Mouse (Mus musculus): Measurements from ENCODE around the gene Isyna1. TPM values are rescaled to one million over a fixed set of nuclear protein-coding genes. Genes with fewer than 3 reads are reported as not detected.

Isyna1 gene
- polyA plus RNA-seq, 1 experiment from 2014 or later, result 69.8 TPM

GRCm38 (mm10) chr8:70629574-70630531 is 35.7 kb downstream of the Isyna1 start:
- H3K27ac ChIP-seq (replicated peaks in 1 of 2; ENCODE audit: control insufficient read depth in 1 of 2, insufficient read depth in 1 of 2, low read depth in 2 of 2, low read length in 2 of 2), result peak overlapping the region; percentile 50 to 75
- peak overlapping the region; percentile 66 for H3K9ac ChIP-seq (ENCODE audit: low read length)
- peak; percentile 86 for ATAC-seq (ENCODE audit: insufficient number of reproducible peaks, insufficient read depth, low FRiP score, low read depth)

GRCm38 (mm10) chr8:70630532-70631381 is 36.6 kb downstream of the Isyna1 start:
- Histone ChIP-seq H3K4me1 (ENCODE audit: control insufficient read depth in 2 of 2, insufficient read depth in 2 of 2, low read length in 2 of 2) (peaks cover 34 to 48% of the 10 kb centered on the region in 2 experiments), H3K9me3 (ENCODE audit: control insufficient read depth, low read length) (no peaks in the 10 kb centered on the region), H3K4me3 (ENCODE audit: control insufficient read depth in 1 of 2, insufficient read depth in 1 of 2, low read depth in 1 of 2, low read length in 2 of 2) (peak overlapping the region; percentile 12 to 21; a peak in 3 of 4 replicates), H3K36me3 (ENCODE audit: control insufficient read depth, insufficient read depth, low read length) (no peaks in the 10 kb centered on the region), H3K4me2 (ENCODE audit: low read length) (peak overlapping the region; percentile 69), H3K9ac (ENCODE audit: low read length) (peak overlapping the region; percentile 66), H3K27me3 (ENCODE audit: control insufficient read depth, insufficient read depth, low read length) (no peaks in the 10 kb centered on the region), H3K27ac (replicated peaks in 1 of 2; ENCODE audit: control insufficient read depth in 1 of 2, insufficient read depth in 1 of 2, low read depth in 2 of 2, low read length in 2 of 2) (peak overlapping the region; percentile 37 to 69; a peak in 1 of 4 replicates)
- ATAC-seq (ENCODE audit: insufficient number of reproducible peaks, insufficient read depth, low FRiP score, low read depth), result peak; percentile 29; the same call in 1 of the 2 replicates
- 11% methylated on average over 22 of the region's 22 CpGs for WGBS

More at GRCm38 (mm10) chr8:70629574-70630531, 35.7 kb downstream of the Isyna1 start:
- Histone ChIP-seq H3K36me3 (ENCODE audit: control insufficient read depth, insufficient read depth, low read length) (no peaks in the 10 kb centered on the region), H3K4me3 (ENCODE audit: control insufficient read depth in 1 of 2, insufficient read depth in 1 of 2, low read depth in 1 of 2, low read length in 2 of 2) (peak overlapping the region; percentile 34 to 45), H3K4me1 (ENCODE audit: control insufficient read depth in 2 of 2, insufficient read depth in 2 of 2, low read length in 2 of 2) (peaks cover 34 to 46% of the 10 kb centered on the region in 2 experiments), H3K9me3 (ENCODE audit: control insufficient read depth, low read length) (no peaks in the 10 kb centered on the region), H3K27me3 (ENCODE audit: control insufficient read depth, insufficient read depth, low read length) (no peaks in the 10 kb centered on the region), H3K4me2 (ENCODE audit: low read length) (peak overlapping the region; percentile 69)
- WGBS, result 2% methylated on average over 60 of the region's 60 CpGs

GRCm38 (mm10) chr8:70631436-70631835 is 37.3 kb downstream of the Isyna1 start:
- Histone ChIP-seq H3K4me1 (ENCODE audit: control insufficient read depth in 2 of 2, insufficient read depth in 2 of 2, low read length in 2 of 2) (peaks cover 34 to 48% of the 10 kb centered on the region in 2 experiments), H3K36me3 (ENCODE audit: control insufficient read depth, insufficient read depth, low read length) (no peaks in the 10 kb centered on the region), H3K9me3 (ENCODE audit: control insufficient read depth, low read length) (no peaks in the 10 kb centered on the region), H3K27me3 (ENCODE audit: control insufficient read depth, insufficient read depth, low read length) (no peaks in the 10 kb centered on the region), H3K9ac (ENCODE audit: low read length) (peak overlapping the region; percentile 66; the same call in 1 of the 2 replicates), H3K4me2 (ENCODE audit: low read length) (peak overlapping the region; percentile 69), H3K4me3 (ENCODE audit: control insufficient read depth in 1 of 2, insufficient read depth in 1 of 2, low read depth in 1 of 2, low read length in 2 of 2) (peak overlapping the region; percentile 12 to 21; a peak in 2 of 4 replicates), H3K27ac (replicated peaks in 1 of 2; ENCODE audit: control insufficient read depth in 1 of 2, insufficient read depth in 1 of 2, low read depth in 2 of 2, low read length in 2 of 2) (peak overlapping the region in 1 of 2 experiments; percentile 12; a peak in 1 of 4 replicates)
- ATAC-seq (ENCODE audit: insufficient number of reproducible peaks, insufficient read depth, low FRiP score, low read depth), result no peak
- WGBS, result 16% methylated on average over 24 of the region's 24 CpGs

- WGBS, result 90% methylated on average over 6 of the region's 6 CpGs
- H3K9ac ChIP-seq (ENCODE audit: low read length), result peak within 1 kb of the TSS; percentile 66
- peaks cover 36 to 48% of the 10 kb centered on the region in 2 experiments for H3K4me1 ChIP-seq (ENCODE audit: control insufficient read depth in 2 of 2, insufficient read depth in 2 of 2, low read length in 2 of 2)
- no peaks in the 10 kb centered on the region for H3K36me3 ChIP-seq (ENCODE audit: control insufficient read depth, insufficient read depth, low read length)
- peak within 1 kb of the TSS; percentile 69 for H3K4me2 ChIP-seq (ENCODE audit: low read length)
- H3K9me3 ChIP-seq (ENCODE audit: control insufficient read depth, low read length), result no peaks in the 10 kb centered on the region
- peak within 1 kb of the TSS; percentile 12 to 21; a peak in 2 of 4 replicates for H3K4me3 ChIP-seq (ENCODE audit: control insufficient read depth in 1 of 2, insufficient read depth in 1 of 2, low read depth in 1 of 2, low read length in 2 of 2)
- no peak for ATAC-seq (ENCODE audit: insufficient number of reproducible peaks, insufficient read depth, low FRiP score, low read depth)
- no peaks in the 10 kb centered on the region for H3K27me3 ChIP-seq (ENCODE audit: control insufficient read depth, insufficient read depth, low read length)
- peak within 1 kb of the TSS in 1 of 2 experiments; percentile 12; a peak in 1 of 4 replicates for H3K27ac ChIP-seq (replicated peaks in 1 of 2; ENCODE audit: control insufficient read depth in 1 of 2, insufficient read depth in 1 of 2, low read depth in 2 of 2, low read length in 2 of 2)
These were observed 38.2 kb downstream of the Isyna1 start, which contains the start of gene Gdf15 for GRCm38 (mm10) chr8:70632346-70632892. Gene Gdf15, minus strand, starts transcription at chr8:70632456.

- no peak overlapping the region for H3K4me3 ChIP-seq (ENCODE audit: control insufficient read depth in 1 of 2, insufficient read depth in 1 of 2, low read depth in 1 of 2, low read length in 2 of 2)
- no peak for ATAC-seq (ENCODE audit: insufficient number of reproducible peaks, insufficient read depth, low FRiP score, low read depth)
- H3K27ac ChIP-seq (replicated peaks in 1 of 2; ENCODE audit: control insufficient read depth in 1 of 2, insufficient read depth in 1 of 2, low read depth in 2 of 2, low read length in 2 of 2), result peak overlapping the region; percentile 61 to 69
- peaks cover 42 to 54% of the 10 kb centered on the region in 2 experiments for H3K4me1 ChIP-seq (ENCODE audit: control insufficient read depth in 2 of 2, insufficient read depth in 2 of 2, low read length in 2 of 2)
- no peaks in the 10 kb centered on the region for H3K36me3 ChIP-seq (ENCODE audit: control insufficient read depth, insufficient read depth, low read length)
- no peak overlapping the region; the same call in 1 of the 2 replicates for H3K9ac ChIP-seq (ENCODE audit: low read length)
- 25% methylated on average over 6 of the region's 6 CpGs for WGBS
- no peaks in the 10 kb centered on the region for H3K9me3 ChIP-seq (ENCODE audit: control insufficient read depth, low read length)
- H3K4me2 ChIP-seq (ENCODE audit: low read length), result no peak overlapping the region
- no peaks in the 10 kb centered on the region for H3K27me3 ChIP-seq (ENCODE audit: control insufficient read depth, insufficient read depth, low read length)
These were observed 39.9 kb downstream of the Isyna1 start for GRCm38 (mm10) chr8:70634066-70634465.

GRCm38 (mm10) chr8:70635527-70635926 is 41.4 kb downstream of the Isyna1 start:
- Histone ChIP-seq H3K27me3 (ENCODE audit: control insufficient read depth, insufficient read depth, low read length) (no peaks in the 10 kb centered on the region), H3K9me3 (ENCODE audit: control insufficient read depth, low read length) (no peaks in the 10 kb centered on the region), H3K4me3 (ENCODE audit: control insufficient read depth in 1 of 2, insufficient read depth in 1 of 2, low read depth in 1 of 2, low read length in 2 of 2) (no peak overlapping the region), H3K4me2 (ENCODE audit: low read length) (no peak overlapping the region), H3K4me1 (ENCODE audit: control insufficient read depth in 2 of 2, insufficient read depth in 2 of 2, low read length in 2 of 2) (peaks cover 38 to 48% of the 10 kb centered on the region in 2 experiments), H3K9ac (ENCODE audit: low read length) (no peak overlapping the region), H3K36me3 (ENCODE audit: control insufficient read depth, insufficient read depth, low read length) (no peaks in the 10 kb centered on the region), H3K27ac (replicated peaks in 1 of 2; ENCODE audit: control insufficient read depth in 1 of 2, insufficient read depth in 1 of 2, low read depth in 2 of 2, low read length in 2 of 2) (no peak overlapping the region)
- WGBS, result 71% methylated on average over 6 of the region's 6 CpGs
- ATAC-seq (ENCODE audit: insufficient number of reproducible peaks, insufficient read depth, low FRiP score, low read depth), result no peak

- Histone ChIP-seq H3K27me3 (ENCODE audit: control insufficient read depth, insufficient read depth, low read length) (no peaks in the 10 kb centered on the region), H3K36me3 (ENCODE audit: control insufficient read depth, insufficient read depth, low read length) (no peaks in the 10 kb centered on the region), H3K9me3 (ENCODE audit: control insufficient read depth, low read length) (no peaks in the 10 kb centered on the region), H3K9ac (ENCODE audit: low read length) (no peak overlapping the region), H3K27ac (replicated peaks in 1 of 2; ENCODE audit: control insufficient read depth in 1 of 2, insufficient read depth in 1 of 2, low read depth in 2 of 2, low read length in 2 of 2) (no peak overlapping the region), H3K4me3 (ENCODE audit: control insufficient read depth in 1 of 2, insufficient read depth in 1 of 2, low read depth in 1 of 2, low read length in 2 of 2) (no peak overlapping the region), H3K4me2 (ENCODE audit: low read length) (no peak overlapping the region), H3K4me1 (ENCODE audit: control insufficient read depth in 2 of 2, insufficient read depth in 2 of 2, low read length in 2 of 2) (peaks cover 26 to 35% of the 10 kb centered on the region in 2 experiments)
- WGBS, result 53% methylated on average over 8 of the region's 8 CpGs
- ATAC-seq (ENCODE audit: insufficient number of reproducible peaks, insufficient read depth, low FRiP score, low read depth), result no peak
These were observed 42.7 kb downstream of the Isyna1 start for GRCm38 (mm10) chr8:70636838-70637237.

Data from heart, embryonic 14.5 days (tissue).